Mouse (Mus musculus): ENCODE data around the gene Ptgfrn. TPM values are rescaled to one million over a fixed set of nuclear protein-coding genes. Genes with fewer than 3 reads are reported as not detected.

The Ptgfrn gene
- total RNA-seq, 4 experiments from 2014 or later: 10.8 to 14.7 (median 12.3) TPM

DNA sequence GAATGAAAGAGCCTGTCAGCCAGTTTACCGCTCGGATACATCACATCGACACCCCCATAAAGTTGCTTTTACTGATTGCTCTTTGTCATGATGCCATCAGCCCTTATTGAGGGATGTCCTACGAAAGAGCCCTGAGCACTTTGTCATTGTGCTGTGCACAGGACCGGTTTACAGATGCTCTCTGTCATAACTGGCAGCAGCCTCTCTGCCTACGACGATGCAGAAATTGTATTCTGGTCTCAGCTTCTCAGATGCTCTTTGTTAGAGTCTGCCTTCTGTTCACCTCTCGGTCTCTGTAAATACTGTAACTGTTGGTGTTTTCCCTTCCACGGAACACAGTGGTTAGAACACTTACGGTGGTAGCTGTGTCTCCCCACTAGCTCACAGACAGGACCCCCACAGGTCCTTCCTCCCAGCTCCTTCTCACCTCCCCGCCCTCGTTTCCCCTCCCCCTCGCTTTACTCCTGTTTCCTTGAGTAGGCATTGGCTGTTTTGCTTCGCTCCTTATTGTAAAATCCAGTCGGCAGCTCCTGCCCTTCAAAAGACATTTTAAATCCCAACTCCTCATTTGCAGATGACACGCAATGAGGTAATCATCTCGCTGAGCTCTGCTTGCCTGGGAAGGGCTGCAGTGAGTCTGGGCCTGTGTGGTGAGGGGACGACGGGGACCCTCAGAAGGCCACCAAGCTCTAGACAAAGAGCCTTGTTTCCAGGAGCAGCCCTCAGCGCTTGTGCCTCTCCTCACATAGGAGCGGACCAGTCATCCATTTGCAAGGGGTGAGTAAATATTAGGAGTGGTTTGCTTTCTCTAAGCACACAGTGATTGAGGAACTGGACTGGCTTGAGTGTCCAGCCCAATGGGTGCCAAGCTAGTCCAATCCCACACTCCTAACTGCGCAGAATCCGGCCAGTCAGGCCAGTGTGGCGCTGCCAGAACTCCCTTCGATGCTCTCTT, 6.6 kb upstream of the Ptgfrn start:
- DNase-seq (ENCODE audit: low spot score in 2 of 2): peak in 1 of 2 experiments; percentile 23

DNA sequence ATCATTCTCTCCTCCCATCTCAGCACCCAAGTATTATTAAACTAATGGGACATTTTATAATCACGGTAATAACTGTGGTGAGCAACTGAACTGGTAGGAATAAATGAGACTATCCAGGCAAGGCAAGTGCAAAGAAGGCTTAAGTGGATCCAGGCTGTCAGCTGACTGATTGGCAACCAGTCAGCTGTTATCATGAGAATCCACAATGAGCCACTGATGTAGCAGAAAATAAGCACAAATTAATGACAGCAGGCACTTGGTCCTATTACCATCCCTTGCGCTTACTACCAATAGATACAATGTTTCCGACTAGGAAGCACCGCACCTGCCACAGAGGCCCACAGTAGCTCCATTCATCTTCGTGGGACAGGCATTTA, 2.4 kb upstream of the Ptgfrn start:
- DNase-seq (ENCODE audit: low spot score in 2 of 2): no peak

DNA sequence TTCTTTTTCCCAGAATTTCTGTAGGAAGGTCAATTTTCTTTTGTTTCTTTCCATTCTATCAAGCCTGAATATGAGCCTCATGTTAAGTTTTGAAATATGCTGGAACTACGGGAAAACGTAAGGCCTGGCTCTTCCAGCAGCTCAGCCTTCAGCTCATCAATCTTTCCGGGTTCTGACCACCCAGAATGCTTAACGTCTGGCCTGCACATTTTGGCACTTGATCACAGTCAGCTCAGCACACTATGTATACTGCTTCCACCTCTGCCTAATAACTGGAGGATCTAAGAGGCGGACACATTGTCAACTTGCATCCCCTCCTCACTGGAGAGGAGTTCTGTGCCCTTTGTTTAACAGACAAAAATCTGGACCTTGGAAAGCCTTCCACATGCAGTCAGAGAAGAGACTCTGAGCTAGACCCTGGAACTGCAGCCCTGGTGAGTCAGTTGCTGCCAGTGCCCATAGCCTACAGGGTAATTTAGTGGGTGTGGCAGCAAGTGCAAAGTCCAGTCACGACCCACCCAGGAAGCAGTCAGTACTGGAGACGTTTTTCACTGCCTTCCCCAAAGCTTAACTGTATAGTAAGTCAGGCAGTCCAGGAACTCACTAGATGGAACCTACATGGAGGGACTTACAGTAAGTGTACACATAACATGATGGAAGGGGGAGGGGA, 1.9 kb upstream of the Ptgfrn start:
- no peak for DNase-seq (ENCODE audit: low spot score in 2 of 2)

DNA sequence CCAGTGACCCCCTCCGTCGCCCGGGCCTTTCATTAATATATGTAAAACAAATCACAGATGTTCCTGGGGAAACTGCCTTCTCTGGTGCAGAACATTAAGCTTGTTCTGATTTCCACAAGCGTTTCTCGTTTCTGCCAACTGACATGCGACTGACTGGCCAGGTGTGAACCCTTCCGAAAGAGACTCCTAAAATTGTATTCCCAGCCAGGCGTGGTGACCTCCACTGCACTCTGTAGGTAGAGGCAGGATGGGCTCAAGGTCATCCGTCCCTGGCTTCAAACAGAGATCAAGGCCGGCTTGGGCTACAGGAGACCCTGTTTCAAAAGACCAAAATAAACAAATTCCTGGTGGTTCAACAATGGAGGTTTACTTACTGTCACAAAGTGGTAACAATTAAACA, 1.2 kb upstream of the Ptgfrn start:
- DNase-seq (ENCODE audit: low spot score in 2 of 2): no peak

DNA sequence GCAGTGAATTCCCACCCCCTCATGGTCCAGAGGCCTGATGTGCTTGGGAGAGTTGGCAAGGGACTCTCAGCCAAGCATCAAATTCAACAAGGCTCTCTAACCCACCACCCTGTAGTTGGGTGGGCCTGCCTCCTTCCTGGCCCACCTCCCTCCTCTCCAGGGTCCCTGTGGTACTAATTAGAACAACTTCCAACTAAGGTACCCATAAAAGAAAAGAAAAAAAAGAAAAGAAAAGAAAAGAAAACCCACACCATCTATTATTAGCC, 693 bp upstream of the Ptgfrn start:
- DNase-seq (ENCODE audit: low spot score in 2 of 2): no peak

DNA sequence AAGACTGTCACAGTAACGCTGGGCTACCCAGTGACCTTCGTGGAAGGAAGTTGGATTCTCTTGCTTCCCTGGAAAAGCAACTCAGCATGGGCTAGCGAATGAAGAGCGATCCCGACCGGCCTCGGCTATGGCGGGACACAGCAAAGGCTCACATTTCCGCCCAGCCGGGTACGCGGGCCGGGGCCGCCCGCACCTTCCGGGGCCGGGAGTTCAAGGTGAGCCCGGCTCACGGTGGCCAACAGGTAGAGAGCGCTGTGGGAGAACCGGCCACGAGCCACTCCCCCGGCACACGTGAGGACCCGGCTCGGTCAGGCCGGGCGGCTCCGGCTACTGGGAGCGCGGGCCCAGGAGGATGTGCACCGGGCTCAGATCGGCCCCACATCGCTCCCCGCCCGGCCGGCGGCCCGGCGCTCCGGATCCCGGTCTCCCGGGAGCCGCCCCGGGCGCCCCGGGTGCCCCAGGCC, 488 bp downstream of the Ptgfrn start:
- DNase-seq (ENCODE audit: low spot score in 2 of 2): no peak

DNA sequence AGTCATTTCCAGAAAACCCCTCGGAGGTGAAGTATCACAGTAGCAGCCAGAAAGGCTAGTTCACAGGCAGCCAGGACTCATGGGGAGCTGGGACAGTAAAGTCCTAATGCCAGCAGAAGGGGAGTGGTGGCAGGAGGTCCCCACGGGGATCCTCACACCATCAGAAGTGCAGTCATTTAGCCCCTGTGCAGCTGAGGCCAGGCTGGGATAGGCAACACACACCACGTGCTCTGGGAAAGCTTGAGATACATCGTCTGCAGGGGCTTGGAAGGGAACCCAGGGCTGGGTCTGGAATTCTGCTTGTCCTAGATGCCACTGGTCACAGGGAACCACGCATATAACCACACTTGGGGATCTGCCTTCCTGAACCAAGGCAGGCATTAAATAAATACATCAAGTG, 1.2 kb downstream of the Ptgfrn start:
- no peak for DNase-seq (ENCODE audit: low spot score in 2 of 2)

DNA sequence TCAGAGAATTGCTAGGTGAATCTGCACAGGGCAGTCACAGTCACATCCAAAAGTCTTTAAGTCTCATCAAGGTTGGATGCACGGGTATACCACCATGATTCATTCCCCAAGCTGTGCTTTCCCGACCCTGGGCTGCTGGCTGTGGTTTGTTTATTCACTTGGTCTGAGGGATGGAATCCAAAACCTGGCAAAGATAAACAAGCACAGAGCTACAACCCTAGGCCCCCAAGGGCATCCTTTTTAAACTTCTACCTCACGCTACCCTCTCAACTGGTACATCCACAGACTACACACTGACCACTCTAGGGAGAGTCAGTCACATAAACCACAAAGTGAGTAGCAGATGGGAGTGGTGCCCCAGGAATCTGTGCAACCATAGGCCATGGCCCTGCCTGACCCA, 1.8 kb downstream of the Ptgfrn start:
- no peak for DNase-seq (ENCODE audit: low spot score in 2 of 2)

DNA sequence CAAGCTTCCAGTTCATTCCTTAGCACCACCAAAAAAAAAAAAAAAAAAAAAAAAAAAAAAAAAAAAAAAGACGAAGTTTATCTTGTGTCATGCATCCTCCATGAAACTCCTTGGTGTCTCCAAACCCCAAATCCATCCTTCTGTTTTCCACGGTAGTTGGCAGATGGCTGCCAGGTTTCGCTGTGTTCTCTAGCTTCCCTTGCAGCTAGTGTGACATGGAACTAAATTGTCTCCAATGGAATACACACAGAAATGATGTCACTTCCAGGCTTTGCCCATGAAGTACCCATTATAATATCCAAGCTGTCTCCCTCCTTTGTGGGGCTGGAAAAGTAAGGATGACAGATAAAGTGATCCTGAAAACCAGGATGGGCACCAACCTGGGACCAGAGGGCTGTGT, 3.8 kb downstream of the Ptgfrn start:
- DNase-seq (ENCODE audit: low spot score in 2 of 2): no peak

DNA sequence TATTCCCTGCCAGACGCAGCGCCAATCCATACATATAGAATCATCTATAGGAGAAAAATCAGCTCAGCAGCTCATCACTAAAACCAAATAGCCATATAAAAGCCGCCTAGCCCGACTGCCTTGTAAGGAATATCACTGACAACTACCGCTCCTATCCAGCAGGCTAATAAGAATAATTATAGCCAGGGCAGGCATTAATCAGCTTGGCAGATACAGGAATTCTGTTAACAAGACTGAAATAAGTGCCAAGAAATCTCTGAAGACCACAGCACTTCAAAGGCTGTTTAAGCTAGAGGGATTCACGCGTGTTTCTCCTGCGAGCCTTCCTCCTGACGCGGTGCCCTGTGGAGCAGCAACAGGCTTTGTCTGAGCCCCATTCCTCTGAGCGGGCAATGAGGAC, 4.6 kb downstream of the Ptgfrn start:
- no peak for DNase-seq (ENCODE audit: low spot score in 2 of 2)

DNA sequence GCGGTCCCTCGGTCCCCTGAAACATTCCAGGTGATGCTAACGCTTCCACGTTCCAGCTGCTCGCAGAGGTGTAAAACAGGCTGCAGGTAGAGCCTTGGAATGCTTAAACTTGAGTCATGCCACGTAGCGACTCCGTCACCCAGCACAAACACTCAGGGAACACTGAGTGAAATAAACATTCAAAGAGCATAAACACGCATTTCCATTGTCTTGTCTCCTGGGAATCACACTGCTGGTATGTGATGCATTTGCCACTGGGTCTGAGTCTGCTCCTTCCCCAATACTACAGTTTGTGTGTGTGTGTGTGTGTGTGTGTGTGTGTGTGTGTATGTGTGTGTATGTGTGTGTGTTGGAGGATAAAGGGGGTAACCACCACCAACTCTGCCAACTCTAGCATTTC, 5.2 kb downstream of the Ptgfrn start:
- DNase-seq (ENCODE audit: low spot score in 2 of 2): no peak

DNA sequence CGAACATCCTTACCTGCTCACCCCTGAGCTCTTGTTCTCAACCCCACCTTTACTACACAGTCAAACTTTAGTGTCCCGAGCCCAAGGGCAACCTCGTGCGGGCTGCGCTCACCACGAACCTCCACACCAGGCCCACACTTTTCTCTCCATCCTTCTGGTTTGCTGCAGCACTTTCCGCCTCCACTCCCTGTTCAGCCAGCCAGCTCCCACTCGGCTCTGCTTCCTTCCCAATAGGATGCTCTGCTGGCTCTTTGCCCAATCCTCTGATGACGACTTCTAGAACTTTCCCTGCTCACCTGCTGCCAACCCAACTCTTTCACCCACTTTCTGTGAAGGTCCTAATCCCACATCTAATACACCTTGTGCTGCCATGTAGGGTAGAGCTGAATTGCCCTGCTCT, 6.3 kb downstream of the Ptgfrn start:
- DNase-seq (ENCODE audit: low spot score in 2 of 2): no peak

DNA sequence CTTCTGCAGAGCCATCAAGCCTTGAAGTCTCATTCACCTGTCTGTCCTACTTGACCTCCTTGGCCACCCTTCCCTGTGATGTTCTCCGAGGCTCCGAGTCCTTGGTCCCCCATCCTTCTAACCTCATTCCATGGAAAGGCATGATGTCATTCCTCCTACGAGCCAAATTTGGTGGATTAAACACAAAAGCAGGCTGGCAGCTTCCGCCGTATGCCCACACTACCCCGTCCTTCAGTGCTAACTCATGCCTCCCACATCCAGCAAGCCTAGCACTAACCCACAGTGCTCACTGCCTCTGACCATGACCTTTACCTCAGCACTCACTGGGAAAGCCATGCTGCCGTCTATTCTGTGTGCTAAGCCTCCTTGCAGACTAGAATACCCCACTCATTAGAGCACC, 8.0 kb downstream of the Ptgfrn start:
- no peak for DNase-seq (ENCODE audit: low spot score in 2 of 2)

DNA sequence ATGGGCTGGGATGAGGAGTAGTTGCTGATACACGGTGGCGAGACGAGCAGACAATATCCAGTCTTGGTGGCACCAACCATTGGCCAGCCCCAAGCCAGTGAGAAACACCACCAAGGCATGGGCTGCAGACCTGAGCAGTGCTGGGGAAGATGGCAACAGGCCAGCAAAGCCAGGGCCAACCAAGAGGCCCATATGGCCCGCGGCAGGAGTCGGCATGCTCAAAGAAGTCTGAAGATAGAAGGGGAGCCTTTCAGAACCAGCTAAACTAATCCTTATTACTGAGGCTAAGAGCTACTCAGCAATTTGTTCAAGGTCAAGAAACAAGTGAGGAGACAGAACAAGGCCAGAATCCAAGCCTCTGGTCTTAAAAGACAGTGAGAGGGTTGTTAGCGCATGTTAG, 8.9 kb downstream of the Ptgfrn start:
- DNase-seq (ENCODE audit: low spot score in 2 of 2): no peak

DNA sequence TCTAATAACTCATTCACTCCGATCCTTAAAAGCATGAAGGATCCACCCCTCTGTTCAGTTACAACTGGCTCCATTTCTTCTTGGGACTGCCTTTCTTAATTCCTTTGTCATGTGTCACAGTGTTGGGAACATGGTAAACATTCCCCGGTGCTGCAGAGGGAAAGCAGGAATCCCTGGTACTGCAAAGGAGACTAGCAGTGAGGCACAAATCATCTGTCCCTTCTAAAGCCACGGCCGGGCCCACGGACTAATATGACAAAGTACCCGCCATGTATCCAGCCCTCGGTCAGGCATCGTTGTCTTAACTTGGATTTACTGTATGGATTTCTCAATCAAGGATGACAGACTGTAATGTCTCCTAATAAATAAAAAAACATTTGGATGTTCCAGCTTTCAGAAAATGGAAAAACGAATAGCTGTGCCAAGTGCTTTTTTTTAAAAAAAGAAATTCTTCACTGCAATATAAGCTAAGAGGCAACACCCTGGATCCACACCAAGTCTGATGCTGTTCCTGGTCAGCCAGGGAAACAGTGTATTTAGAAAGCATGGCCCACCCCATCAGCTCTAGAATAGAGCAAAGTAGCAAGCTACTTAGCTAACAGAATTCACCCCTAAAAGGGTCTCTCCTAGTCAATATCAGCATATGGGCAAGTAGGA, 10.2 kb downstream of the Ptgfrn start:
- DNase-seq (ENCODE audit: low spot score in 2 of 2): no peak

DNA sequence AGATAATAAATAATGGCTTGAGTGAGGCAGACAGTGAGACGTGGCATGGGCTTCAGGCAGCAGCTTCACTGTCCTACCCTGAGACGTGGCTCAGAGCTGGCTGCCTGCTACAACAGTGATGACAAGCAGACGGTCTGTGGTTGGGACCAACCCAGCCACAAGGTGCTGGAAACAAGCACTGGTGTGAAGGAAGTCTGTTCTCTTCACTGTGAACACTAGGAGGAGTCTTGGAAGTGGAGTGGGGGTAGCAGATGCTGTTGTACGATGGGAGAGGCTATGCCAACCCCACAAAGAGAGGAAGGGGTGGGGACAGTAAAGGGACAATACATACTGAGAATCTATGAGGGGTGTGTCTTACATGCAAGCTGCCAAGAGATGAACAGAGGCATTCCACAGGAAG, 12.0 kb downstream of the Ptgfrn start:
- no peak for DNase-seq (ENCODE audit: low spot score in 2 of 2)

DNA sequence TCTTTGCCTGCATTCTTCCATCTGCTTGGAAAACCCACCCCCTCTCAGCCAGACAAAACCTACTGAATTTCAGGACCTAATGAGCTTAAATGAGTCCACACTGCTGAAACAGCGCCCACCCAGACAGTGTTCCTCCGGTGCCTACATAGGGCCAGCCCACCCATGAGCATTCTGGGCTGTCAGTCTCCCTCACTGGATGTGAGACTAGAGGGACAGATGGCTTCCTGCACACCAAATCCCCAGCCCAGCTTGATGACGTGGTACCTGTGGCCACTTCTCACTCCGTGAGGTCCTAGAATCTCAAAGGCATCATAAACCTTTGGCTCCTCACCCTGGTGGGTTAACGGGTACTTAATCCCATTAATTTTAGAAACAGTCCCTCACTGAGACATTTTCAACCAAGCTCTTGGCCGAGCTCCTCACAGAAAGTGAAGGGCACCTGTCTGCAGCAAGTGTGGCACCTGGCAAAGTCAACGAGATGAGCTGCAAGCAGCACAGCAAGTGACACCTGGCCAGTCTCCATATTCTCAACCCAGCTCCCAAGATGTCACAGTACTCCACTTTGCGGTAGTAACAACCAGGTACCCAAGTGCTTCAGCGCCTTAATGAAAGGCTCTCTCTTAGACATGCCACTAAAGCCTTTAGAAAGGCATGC, 12.8 kb downstream of the Ptgfrn start:
- DNase-seq (ENCODE audit: low spot score in 2 of 2): no peak

DNA sequence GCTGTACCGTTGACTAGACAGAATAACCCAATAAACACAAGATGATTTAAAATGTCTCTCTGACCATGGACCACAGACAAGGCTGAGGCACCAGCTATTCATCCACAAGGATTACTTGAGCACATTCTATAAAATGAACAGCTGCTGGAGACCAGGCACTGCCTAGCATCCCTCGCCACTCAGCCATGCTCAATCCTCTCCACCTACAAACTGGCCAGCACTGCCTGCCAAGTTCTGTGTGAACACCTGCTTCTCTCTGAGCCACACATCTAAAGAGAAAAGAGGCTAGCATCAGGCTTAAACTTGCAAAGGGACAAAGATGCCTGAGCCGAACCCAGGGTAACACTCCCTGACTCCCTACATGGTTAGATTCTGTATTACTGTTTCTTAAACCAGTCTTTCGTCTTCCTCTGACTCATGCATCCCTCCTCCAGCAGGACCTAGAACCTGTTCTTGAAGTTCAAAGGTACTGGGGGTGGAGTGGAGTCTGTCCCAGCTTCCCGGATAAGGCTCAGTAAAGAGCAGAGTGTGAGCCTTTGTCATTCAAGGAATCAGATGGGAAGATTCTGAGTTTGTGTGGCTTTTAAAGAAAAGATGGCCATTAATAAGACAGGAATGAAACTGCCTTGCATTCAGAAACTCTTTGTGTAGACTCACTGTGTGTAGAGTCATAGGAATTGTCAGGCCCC, 14.2 kb downstream of the Ptgfrn start:
- peak in 1 of 2 experiments; percentile 39 for DNase-seq (ENCODE audit: low spot score in 2 of 2)

DNA sequence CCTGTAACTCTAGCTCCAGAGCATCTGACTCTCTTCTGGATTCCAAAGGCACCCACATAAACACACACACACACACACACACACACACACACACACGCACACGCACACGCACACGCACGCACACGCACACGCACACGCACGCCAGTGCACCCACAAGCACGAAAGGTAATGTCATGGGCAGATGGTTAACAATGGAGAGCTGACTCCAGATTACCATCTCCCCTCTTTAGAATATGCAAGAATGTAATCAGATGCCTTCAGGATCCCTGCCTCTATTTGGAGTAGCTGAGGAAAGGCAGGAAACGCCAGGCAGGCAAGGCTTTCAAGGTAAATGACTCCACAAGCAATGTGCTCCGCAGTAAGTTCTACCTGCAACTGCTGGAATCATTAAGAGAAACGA, 17.9 kb downstream of the Ptgfrn start:
- DNase-seq (ENCODE audit: low spot score in 2 of 2): no peak

DNA sequence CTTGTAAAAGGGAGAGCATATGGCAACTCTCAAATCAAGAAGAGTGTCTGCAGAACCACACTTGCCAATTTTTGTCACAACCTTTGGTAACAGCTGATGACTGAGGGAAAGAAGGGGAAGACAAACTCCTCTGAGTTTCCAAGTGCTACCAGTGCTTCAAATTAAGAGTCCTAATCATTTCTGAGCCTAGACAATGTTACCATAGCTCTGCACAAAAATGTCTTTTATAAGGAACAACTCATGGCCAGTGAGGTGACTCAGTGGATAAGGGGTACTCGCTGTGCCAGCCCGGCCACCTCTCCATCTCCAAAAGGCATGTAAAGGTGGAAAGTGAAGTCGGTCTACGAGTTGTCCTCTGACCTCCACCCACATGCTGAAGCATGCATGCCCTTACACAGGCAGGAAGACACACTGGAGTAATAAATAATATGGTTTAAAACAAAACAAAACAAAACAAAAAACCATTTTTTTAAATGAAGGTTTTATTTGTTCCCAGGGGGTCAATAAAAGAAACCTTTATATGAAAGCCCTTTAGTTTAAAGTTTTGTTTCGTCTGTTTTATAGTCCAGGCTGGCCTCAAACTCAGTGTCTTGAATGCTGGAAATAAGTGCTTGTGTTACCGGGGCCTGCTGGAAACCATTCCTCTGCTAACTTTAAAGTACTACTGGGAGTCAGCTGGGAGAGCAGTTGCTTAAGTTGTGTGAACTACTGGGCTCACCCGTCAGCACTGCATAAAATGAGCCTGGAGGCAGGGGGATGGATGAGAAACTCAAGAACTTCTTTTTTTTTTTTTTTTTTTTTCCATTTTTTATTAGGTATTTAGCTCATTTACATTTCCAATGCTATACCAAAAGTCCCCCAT, 23.3 kb downstream of the Ptgfrn start:
- no peak for DNase-seq (ENCODE audit: low spot score in 2 of 2)
